Mouse (Mus musculus): ENCODE results near the gene Pdcl. TPM values are rescaled to one million over a fixed set of nuclear protein-coding genes. Genes with fewer than 3 reads are reported as not detected.

Gene Pdcl
- 10 to 100 TPM; 22.9 to 29.7 (median 25.0) TPM for total RNA-seq (2022)

GRCm38 (mm10) chr2:37358633-37359540 is at the start of gene Pdcl:
TSS of gene Pdcl (minus strand) at chr2:37359332.
- peak; percentile 86 to 89 for DNase-seq (ENCODE audit: low spot score in 2 of 2)

DNA sequence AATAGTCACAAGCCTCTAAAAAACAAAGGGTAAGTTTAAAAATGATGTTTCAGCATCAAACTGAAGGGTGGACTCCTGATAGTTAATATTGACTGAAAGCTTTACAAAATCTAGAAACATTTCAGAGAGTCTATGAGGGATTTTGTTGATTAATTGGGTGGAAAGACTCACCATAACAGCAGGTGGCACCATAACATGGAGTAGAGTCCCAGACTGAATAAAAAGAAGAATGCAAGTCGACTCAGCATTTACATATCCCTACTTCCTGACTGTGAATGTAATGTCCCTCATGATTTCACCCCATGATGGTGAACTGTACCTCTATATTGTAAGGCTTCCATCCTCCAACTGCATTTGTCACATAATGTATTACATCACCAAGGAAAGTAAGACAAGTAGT is 36.4 kb upstream of the Pdcl start:
- DNase-seq (ENCODE audit: low spot score in 2 of 2): no peak

- DNase-seq (ENCODE audit: low spot score in 2 of 2): peak in 1 of 2 experiments; percentile 49
These were observed 23.8 kb upstream of the Pdcl start for GRCm38 (mm10) chr2:37382921-37383320.

DNA sequence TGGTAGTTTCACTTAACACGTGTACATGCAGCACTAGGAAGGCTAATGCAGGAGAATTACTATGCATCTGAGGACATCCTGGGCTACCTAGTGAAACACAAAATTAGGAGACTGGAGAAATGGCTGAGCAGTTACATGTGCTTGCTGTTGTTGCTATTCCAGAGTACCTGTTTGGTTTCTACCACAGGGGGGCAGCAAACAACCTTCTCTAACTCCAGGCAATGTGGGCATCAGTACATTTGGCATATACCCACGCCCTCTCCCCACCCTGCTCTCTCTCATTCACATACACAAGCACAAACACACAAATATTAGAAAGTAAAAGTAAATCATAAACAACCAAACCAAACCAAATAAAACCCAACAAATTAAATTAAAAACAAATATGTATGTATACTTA is 21.1 kb upstream of the Pdcl start:
- peak in 1 of 2 experiments; percentile 61 for DNase-seq (ENCODE audit: low spot score in 2 of 2)

GRCm38 (mm10) chr2:37376018-37376417 is 16.9 kb upstream of the Pdcl start:
- DNase-seq (ENCODE audit: low spot score in 2 of 2): no peak

DNA sequence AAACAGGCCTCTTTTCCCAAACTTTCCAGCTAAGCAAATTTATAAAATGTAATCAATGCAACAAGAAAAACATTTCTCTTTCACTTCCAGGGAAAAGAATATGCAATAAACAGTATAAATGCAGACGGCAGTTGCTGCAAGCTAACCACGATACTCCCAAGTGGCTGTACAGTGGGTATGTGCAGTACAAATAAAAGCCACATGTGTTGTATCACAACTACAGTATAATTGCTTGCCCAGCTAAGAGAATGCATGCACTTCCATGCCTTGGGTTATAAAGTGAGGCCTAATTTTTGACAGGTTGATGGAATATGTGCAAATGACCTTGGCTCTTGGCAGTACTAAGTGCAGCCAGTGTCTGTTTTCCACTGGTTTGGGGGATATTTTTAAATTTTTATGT is 11.5 kb upstream of the Pdcl start:
- DNase-seq (ENCODE audit: low spot score in 2 of 2): no peak

GRCm38 (mm10) chr2:37359908-37360307 is 776 bp upstream of the Pdcl start:
- no peak for DNase-seq (ENCODE audit: low spot score in 2 of 2)

- DNase-seq (ENCODE audit: low spot score in 2 of 2): no peak
These were observed 3.6 kb downstream of the Pdcl start for GRCm38 (mm10) chr2:37355571-37355970.

DNA sequence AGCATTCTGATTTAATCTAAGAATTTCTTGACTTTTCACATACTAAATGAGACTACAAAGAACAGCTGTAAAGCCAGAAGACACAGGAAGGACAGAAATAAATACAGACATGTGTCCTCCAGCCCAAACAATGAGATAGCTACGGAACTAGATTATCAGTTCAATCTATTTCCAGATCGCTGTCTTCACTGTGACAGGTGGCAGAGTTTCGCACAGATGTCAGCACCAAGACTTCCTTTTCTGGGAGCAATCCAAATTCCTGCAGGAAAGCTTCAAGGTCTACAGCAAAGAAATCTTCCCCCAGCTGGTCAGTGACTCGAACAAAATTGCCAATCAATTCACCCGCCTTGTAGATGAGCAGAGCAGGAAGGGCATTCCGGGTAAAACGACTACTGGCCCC is 7.5 kb downstream of the Pdcl start:
- DNase-seq (ENCODE audit: low spot score in 2 of 2): peak in 1 of 2 experiments; percentile 46

- peak in 1 of 2 experiments; percentile 56 for DNase-seq (ENCODE audit: low spot score in 2 of 2)
These were observed 20.5 kb downstream of the Pdcl start for GRCm38 (mm10) chr2:37338497-37339187.

DNA sequence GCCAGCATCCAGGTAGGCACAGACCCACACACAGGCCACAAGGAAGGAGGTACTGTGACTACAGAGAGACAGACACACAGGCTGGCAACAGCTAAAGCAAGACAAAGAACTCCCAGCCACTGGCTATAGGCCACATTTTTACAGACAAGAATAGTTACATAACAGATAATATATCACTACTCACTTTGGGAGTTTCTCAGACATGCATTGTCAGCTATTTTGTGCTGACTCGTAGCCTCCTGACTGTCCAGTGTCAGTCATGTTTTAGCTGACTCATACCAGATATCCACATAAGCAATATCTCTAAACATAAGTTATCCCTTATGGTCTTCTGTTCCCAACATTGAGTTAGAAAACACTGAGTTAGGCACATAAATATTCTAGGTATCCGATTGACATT is 25.8 kb downstream of the Pdcl start:
- no peak for DNase-seq (ENCODE audit: low spot score in 2 of 2)

DNA sequence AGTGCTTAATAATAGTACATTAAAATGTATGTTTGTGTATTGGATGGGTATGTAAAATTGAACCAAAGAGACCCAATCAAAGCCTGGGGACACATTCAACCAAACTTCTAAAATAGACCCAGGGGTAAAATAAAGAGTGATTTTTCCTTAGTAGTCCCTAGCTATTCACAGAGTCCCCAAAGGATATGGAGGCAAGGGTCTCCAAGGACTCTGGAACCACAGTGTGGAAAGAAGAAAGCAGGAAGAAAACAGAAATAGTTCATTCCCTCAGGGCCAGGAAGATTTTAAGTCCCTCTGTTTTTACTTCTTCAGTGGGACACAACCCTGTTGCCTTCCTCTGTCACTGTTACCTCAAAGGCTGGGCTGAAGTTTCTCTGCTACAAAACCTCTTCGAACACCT is 32.9 kb downstream of the Pdcl start, which contains the start of gene Olfr368:
TSS of gene Olfr368 (plus strand) at position 301 of the 400 bp plus-strand sequence.
- DNase-seq (ENCODE audit: low spot score in 2 of 2): no peak

Other genes starting within 250 kb of the Pdcl start
- gene Olfr362, start 241.4 kb downstream of the Pdcl start, total RNA-seq (2022): not detected
- gene Olfr364-ps1, start 220.0 kb downstream of the Pdcl start, total RNA-seq (2022): not detected
- gene Olfr365, start 171.1 kb downstream of the Pdcl start, total RNA-seq (2022): under 1 TPM in 2 of 4 experiments, not detected in 2; 0.07 to 0.10 TPM
- not detected for gene Olfr366, start 147.8 kb downstream of the Pdcl start, total RNA-seq (2022)
- gene Olfr368, start 32.8 kb downstream of the Pdcl start, total RNA-seq (2022): not detected
- 10 to 100 TPM; 66.8 to 99.9 (median 86.4) TPM for gene Rc3h2, start 63.6 kb upstream of the Pdcl start, total RNA-seq (2022)
- 10 to 100 TPM in 2 of 4 experiments, 1 to 10 TPM in 2; 9.8 to 14.7 (median 11.6) TPM for gene Zbtb26, start 83.8 kb upstream of the Pdcl start, total RNA-seq (2022)
- gene Zbtb6, start 83.8 kb upstream of the Pdcl start, total RNA-seq (2022): 10 to 100 TPM; 12.3 to 16.7 (median 15.0) TPM
- 100 to 1,000 TPM in 1 of 4 experiments, 10 to 100 TPM in 3; 85.8 to 106 (median 90.2) TPM for gene Rabgap1, start 83.9 kb upstream of the Pdcl start, total RNA-seq (2022)
- gene Gpr21, start 157.0 kb upstream of the Pdcl start, total RNA-seq (2022): 1 to 10 TPM; 2.5 to 4.7 (median 3.9) TPM

All from layer of hippocampus, adult 8-10 months (tissue).